Mouse (Mus musculus): ENCODE measurements around the gene Dagla.

DNA sequence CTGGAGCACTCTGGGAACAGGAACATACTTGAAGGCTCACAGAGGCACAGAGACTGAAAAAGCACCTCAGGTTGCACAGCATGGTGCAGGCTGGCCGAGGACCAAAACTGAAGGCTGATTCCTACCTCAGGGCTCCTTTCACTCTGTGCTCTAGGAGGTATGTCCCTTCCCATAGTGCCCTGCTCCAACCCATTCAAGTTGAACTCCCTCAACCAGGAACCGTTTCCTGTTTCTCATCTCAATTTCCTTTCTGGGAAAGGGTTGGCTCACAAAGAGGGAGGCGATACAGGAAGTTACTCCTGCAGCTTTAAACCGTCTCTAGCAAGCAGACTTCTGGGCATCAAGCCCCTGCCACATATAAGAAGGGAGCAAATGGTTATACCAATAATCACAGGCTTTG, 13.1 kb upstream of the Dagla start:
- TF ChIP-seq CTCF (IDR thresholded peaks at IDR 0.05; ENCODE audit: low read depth, low read length): no peak
- no peak for TF ChIP-seq POLR2A (IDR thresholded peaks at IDR 0.05; ENCODE audit: extremely low read depth, insufficient read depth, low read length)

All from liver, adult 2 months (tissue).